Mouse (Mus musculus): ENCODE measurements around the gene Tbc1d7.

GRCm38 (mm10) chr13:43149661-43150060, 21.6 kb downstream of the Tbc1d7 start:
- no peak for TF ChIP-seq EP300 (IDR thresholded peaks at IDR 0.05; ENCODE audit: low read depth)
- no peak for TF ChIP-seq CTCF (IDR thresholded peaks at IDR 0.05; ENCODE audit: low read depth)
